Mouse (Mus musculus): ENCODE measurements around the gene Krt20.
A peak's percentile ranks its signal among the peaks of the same experiment; 100 is the strongest.

Gene Krt20

DNA sequence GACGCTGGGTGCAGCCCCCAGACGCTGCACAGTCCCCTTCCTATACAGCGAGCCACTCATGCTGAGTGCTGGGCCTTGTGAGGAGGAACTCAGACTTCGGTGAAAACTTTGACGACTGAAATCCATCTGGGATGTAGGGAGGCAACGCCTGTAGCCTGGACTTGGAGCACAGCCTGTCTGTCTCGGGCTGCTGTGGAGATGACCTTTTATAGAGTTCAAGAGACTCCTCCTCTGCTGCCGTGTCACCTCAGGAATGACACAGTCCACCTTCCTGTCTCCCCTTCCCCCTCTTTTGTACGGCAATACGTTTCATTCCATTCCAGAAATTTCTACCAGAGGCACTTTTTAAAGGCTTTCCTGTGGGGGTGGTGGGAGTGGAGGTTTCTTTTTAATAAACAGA lies at the start of gene Krt20:
Krt20 (minus strand) TSS at position 179 of the 400 bp plus-strand sequence.
- no peak for DNase-seq (ENCODE audit: low spot score)

DNA sequence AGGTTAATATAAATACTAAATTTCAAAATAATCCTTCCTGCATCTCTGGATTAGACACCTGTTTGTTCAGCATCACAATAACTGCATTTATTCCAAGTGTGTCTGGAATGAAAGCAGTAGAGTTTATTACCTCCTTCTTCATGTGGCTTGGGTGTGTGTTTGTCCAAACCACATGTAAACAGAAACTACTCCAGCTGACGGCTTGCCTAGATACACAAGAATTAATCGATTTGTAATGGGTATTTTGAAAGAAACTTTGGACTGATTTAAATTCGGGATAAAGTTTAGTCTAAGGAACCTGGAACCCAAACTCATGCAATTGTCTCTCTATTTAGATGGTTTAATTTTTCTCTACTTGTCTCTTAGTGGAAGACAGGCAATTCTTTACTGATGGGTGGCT lies 37.0 kb upstream of the Krt20 start:
- DNase-seq (ENCODE audit: low spot score): no peak

DNA sequence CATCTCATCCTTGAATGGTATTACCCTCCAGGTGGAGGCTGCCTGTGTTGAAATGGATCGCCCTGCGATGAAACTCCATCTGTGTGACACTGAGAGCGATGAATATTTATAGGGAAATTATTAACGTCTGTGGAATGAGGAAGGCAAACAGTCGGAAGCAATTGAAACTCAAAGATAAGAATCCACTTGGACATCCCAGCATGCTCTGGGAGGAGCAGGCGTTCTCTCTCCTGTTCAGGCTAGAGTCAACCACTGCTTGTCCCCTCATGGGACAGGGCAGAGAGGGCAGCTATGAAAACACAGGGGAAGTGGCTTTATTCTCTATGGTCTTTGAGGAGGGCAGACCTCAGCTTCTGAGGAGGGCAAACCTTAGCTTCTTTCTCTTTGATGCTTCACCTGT lies 35.5 kb upstream of the Krt20 start:
- DNase-seq (ENCODE audit: low spot score): no peak

DNA sequence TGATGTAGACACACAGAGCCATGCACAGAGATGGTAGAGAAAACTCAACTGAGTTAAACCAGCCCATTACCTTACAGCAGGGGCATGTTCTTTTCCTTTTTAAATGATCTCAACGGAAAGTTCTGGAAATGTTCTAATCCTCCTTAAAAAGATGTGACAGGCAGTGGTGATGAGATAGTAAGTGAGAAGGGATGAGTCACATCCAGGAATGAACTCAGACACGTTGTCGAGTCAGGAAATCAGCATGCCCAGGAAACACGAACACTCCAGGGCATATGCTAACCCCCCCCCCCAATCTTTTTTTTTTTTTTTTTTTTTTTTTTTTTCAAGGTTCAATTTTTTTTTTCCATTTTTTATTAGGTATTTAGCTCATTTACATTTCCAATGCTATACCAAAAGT lies 34.5 kb upstream of the Krt20 start:
- DNase-seq (ENCODE audit: low spot score): no peak

DNA sequence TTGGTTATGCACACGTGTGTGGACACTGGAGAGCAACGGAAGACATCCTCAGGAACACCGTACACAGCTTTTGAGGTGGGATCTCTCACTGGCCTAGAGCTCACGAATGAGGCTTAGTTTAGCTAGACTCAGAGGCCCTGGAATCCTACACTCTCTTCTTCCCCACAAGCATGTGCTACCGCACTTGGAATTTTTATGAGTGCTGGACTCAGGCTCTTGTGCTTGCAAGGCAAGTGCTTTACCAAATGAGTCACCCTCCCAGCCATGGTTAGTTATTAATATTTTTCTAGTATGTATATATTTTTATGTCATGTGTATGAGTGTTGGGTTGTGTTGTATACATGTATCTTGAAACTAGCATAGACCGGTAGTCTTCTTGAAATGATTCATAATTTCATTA lies 34.0 kb upstream of the Krt20 start:
- no peak for DNase-seq (ENCODE audit: low spot score)

DNA sequence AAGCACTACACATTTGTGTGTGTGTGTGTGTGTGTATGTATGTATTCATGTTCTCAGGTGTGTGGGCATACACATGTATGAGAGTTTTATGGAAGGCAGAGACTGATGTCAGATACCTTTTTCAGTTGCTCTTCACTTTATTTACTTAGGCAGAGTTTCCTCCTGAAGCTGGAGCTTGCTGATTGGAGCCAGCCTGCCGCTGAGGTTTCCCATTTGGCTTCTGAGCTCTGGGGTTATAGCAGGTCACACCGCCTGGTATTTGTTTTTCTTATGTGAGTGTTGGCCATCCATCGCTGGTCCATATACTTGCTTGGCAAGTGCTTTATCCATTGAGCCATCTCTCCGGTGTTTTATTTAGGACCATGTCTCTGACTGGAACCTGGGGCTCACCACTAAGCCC lies 31.3 kb upstream of the Krt20 start:
- no peak for DNase-seq (ENCODE audit: low spot score)

DNA sequence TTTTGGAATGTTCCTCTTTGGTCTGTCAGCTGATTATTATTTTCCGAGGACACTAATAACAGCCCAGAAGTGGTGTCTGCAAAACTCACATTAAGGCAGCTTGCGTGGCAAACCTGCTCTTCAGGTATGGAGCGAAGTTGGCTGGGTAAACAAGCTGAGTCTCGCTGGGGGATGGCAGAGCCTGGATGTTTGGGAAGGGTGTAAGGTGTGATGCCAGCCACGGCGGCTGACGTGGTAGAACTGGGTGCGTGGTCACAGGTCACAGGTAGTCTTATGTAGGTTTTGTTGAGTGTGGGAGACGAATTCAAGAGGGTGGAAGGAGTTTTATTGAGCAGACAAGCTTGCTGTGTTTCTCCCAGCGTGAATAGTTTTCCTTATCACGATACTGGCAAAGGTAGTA lies 30.6 kb upstream of the Krt20 start:
- no peak for DNase-seq (ENCODE audit: low spot score)

DNA sequence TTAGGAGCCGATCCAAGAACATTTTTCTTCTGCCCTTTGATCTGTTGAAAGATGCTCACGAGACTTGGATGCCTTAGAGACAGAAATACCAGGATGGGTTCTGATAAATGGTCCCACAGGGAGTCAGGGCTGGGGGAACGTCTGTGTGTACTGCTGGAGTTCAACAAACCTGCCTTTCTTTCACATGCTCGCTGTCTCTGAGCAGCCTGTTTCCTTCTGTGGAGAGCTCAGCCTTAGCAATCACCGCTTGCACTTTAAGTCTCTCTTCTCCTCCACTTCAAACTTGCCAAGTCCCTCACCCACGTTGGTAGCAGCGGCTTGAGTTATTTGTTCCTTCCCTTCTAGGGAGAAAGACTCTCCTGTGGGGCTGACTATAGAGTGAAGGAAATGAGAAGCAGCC lies 28.4 kb upstream of the Krt20 start:
- DNase-seq (ENCODE audit: low spot score): no peak

DNA sequence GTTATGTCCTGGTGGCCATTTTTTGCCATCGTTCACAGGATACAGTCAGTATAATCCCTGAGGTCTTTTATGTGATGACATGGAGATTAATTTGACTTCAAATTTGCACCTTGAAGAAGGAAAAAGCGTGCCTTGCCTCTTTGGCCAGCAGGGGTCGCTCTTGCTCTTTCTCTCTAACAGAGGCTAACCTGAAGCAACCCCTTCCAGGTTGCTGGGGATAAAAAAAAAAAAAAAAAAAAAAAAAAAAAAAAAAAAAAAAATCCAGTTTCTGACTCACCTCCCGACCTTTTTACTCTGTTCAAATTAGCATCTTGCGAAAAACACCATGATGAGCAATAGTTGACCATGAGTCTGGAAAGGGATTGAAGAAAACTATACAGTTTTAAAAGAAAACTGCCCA lies 26.9 kb upstream of the Krt20 start:
- peak; percentile 71 for DNase-seq (ENCODE audit: low spot score)

DNA sequence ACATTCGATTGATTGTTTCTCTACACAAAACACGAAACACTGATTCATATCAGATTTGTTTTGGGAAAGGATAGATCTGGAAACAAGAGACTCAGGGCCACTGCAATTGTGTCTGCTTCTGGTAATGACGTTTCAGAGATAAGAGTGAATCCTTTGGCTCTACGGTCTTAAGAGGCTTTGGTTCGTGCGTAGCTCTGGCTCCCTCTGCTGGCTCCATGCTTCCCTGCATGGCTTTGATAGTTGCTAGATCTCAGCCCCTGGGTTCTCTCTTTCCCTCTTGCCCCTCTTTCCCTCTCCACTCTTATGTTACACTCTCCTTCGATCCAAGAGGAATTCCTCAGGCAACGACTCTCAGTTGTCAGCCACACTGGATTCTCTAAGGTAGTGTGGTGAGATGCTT lies 25.2 kb upstream of the Krt20 start:
- peak; percentile 60 for DNase-seq (ENCODE audit: low spot score)

DNA sequence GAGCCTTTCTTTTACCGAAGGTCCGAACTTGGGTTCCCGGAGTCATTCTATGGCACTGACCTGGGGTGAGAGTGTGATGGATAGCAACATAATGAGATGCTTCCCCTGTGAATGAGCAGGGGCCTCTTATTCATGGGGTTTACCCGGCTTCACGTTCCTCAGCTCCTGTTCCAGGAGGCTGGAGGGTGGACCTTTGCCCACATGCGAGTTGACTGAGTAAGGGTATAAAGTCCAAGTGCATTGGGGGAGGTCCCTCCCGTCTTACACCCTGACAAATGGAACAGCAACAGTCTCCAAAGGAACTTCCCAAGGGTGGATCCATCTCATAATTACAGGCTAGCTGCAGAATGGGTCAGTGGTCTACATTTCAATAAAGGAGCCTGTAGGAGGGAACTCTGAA lies 23.8 kb upstream of the Krt20 start:
- DNase-seq (ENCODE audit: low spot score): no peak

DNA sequence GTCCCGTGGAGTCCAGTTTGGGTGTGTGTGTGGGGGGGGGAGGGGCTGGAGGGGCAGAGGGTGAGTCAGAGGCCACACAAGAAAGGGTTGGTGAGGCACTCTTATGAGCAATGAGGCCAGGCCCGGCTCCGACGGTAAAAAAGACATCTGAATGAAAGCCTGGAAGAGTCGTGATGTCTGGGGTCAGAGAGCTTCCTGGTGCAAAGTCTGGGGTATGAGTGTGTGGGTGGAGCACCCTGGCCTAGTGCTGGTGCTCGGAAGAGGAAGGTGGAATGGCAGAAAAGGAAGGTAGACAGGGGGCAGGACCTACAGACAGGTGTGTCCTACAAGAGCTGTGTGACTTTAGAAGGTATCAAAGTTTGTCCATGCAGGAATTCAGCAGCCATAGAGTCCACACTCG lies 20.9 kb upstream of the Krt20 start:
- DNase-seq (ENCODE audit: low spot score): no peak

DNA sequence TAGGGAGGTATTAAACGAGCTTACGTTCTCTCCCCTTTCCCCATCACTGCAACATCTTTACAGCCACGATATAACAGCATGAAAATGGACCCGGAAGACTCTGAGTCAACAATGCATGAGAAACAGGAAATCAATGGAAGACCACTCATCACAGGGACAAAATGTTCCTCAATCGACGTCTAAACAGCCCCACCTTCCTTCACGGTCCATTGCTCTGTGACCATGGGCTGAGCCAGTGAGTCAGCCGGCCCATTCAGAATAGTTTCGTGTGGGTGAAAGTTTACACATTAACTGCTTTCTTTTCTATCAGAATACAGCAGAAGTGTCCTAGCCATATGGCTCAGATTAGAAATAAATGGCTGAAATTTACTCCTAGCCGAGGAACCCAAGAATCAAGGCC lies 16.8 kb upstream of the Krt20 start:
- DNase-seq (ENCODE audit: low spot score): no peak

DNA sequence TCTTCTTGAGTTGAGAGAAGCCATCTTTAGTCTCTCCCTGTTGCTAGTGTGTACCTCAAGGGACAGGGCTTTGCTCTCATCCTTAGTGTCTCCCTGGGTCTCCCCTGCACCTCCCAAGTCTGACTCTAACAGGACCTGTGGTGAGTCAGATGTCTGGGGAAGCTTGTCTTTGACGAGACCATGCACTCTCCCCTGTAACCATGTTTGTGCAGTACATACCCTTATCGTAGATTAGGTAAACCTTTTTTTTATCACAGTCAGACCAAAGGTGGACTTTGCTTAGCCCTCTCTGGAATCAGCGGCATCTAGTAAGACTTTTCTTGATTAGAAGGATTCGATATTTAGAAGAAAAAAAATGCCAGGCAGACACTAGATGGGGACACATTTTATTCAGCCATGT lies 16.1 kb upstream of the Krt20 start:
- DNase-seq (ENCODE audit: low spot score): no peak

DNA sequence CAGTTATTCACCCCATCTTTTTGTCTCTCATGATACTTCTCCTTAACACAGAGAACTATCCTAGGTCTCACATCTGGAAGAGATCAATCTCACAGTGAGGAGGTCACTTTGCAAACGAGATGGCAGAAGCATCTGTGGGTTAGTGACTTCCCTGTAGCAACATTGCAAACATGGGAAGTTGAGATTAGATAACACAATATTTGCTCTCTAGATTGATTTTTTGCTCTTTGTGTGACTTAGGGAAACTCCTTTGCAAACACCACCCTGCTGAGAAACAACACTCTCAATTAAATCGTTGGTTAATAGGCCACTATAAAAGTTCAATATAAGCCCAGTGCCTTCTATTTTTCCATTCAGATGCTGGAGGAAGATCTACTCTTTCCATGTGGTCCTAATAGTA lies 10.8 kb upstream of the Krt20 start:
- DNase-seq (ENCODE audit: low spot score): no peak

DNA sequence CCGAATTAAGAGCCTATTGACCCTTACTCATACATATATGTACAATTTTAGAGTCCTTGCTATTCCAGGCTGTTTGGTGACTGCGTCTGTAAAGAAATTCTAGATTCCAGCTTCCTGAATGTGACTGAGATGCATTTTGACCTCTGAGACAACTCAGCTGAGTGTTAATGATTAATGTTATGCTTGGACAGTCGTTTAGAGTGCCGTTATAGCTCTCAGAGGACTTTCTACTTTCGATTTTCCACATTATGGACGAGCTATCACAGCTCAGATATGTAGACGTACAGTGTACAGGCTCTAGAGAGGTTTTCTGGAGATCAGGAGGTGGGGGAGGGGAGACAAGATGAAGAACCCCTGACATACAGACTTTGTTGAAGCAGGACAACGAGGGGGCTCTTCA lies 3.3 kb upstream of the Krt20 start:
- no peak for DNase-seq (ENCODE audit: low spot score)

DNA sequence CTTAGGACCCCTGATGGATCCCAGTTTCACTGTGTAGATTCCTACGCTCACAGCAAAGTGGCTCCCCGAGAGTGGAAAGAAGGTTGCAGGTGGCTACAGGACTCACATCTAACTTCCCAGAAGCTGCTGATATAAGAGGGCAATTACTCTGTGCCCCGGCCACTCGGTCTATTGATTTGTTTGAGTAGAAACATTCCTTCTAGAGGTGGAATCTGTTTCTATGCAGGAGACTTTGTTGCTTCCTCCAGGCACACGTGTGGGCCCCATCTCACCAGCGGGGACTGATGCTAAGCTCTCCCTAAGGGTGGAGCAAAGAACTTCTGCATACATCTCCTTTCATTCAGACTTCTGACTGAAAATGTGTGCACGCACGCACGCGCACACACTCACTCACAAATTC lies 1.5 kb upstream of the Krt20 start:
- no peak for DNase-seq (ENCODE audit: low spot score)

DNA sequence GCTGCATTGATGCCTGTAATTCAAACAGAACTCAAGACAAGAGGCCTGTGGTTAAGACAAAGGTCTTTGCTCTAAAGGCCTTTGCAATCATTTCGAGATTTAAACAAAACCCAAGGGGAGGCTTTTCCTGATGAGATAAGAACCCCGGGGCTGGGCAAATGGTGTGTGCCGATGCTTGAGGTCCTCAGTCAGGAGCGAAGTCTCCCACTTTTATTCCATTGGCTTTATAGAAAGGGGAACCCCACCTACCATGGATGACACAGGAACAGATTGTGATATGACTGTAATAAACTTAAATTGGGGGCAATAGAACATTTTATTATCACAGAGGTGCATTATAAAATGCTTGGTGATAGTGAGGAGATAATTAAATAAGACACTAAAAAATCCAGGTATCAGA lies 1.3 kb downstream of the Krt20 start:
- DNase-seq (ENCODE audit: low spot score): no peak

DNA sequence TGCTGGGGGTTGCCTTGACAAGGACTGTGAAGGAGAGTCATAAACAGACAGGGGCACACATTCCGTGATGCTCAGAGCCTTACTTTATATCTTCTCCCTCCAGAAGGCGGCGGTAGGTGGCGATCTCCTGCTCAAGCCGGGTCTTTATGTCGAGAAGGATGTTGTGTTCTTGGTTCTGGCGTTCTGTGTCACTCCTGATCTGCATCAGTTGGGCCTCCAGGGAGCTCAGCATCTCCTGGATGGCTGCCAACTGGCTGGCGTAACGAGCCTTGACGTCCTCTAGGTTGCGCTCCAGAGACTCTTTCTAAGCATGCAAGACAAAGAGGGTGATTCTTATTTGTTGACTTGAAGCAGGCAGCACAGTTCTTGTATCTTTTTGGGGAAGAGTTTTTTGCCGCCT lies 7.3 kb downstream of the Krt20 start:
- peak; percentile 55 for DNase-seq (ENCODE audit: low spot score)

DNA sequence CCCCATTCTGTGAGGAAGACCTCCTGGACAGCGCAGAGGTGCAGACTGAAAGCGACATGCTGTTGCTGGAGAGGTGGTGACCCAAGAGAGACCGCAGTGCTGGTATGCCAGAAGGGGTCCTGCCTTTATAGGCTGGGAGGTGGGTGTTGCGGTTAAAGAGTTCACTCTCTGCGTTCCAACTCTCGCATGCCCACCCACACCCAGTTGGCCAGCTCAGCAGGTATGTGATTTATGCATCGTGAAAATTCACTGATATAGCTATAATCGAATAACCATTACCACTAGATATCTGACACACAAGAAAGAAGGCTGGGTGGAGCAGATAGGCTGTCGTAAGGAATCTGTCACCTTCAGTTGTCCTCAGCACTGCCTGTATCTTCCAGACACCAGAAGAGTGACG lies 15.8 kb downstream of the Krt20 start, which contains the start of gene Krt12:
Krt12 (minus strand) TSS at position 101 of the 400 bp plus-strand sequence.
- DNase-seq (ENCODE audit: low spot score): no peak

DNA sequence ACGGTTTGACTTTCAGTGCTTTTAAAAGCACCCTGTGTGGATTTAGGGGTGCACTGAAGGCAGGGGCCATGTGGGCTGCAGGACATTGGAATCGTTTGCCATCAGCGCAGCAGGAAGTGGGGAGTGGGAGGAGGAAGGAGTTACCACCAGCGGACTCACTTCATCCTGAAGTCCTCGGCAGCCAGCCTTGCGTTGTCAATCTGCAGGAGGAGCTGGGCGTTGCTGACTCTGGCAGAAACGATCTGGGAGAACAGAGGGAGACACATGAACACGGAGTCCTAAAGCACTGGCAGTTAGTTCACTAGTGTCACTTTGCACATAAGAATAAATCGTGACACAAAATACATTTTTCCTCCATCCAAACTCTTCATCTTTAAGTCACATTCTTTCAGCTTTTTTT lies 17.4 kb downstream of the Krt20 start:
- DNase-seq (ENCODE audit: low spot score): no peak

DNA sequence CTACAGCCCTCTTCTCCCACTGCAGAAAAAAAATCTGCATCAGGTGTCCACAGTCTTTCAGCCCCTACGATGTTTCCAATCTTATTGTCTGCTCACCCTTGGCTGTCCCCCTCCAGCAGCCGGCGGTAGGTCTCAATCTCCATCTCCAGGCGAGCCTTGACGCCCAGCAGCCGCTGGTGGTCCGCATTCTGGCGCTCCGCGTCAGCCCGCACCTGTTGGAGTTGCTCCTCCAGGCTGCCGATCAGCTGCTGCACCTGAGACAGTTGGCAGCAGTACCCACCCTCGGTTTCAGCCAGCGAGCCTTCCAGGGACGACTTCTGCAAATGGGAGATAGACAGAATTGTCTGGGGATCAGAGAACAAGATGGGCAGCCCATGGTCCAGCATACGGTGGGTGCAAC lies 20.1 kb downstream of the Krt20 start:
- no peak for DNase-seq (ENCODE audit: low spot score)

DNA sequence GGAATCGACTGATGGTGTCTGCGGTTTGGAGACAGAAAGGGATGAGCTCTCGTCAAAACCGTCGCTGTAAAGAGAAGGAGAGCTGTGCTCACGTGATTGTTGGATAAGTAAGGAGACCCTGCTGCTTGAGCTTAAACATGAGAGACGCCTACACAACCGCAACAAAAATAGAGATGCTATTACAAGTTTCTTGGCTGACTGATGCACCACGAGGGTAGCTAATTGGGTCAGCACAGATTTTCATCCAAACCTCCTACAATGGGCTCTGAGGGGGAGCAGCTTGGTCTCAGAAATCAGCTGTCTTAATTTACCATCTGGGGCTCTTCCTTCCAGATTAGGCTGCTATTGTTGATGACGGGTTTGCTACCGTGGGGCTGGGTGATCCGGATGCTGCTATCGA lies 21.0 kb downstream of the Krt20 start:
- DNase-seq (ENCODE audit: low spot score): no peak

DNA sequence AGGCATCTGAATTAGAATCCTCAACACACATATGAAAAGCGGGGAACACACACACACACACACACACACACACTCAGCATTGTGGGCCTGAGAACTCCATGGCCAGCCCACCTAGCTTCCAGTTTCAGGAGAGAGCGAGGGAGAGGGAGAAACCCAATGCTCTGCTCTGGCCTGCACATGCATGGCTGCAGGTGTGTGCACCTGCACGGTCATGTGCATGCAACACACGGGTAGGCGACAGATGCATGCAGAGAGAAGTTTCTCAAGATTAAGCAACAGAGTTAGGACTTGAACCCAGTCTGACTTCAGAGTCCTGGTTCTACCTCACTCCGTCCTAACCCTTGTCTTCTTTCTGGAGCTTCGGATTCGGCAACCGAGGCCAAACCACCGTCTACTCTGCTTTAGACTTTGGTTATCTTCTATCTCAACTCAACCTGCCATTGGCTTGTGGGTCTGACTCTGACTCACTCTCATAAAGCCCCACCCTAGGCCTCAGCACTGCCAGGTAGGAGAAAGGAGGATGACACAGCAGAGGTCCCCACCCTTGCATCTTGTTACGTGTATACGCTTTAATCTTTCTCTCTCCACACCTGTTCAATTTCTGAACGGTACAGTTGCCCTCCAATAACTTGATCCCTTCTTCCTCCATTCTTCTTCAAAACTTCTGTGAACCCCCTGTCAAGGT lies 23.3 kb downstream of the Krt20 start:
- DNase-seq (ENCODE audit: low spot score): no peak

DNA sequence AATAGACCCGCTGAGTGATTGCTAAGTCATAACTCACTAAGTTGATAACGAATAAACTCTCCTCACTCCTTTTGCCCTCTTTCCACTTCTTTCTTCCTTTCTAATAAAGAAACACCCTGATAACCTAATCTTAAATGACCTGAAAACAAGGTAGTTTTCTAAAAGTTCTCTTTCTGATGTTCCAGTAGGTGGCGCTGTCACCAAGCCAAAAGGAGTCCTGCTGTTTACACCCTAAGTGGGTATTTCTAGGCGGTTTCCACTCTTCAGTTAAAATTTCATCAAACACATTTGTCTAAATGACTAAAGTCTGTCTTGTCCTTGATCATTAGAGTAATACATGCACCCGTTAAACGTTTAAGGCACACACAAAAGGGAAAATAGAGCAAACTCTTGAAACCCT lies 24.7 kb downstream of the Krt20 start:
- DNase-seq (ENCODE audit: low spot score): peak; percentile 20
